Mouse (Mus musculus): Measurements from ENCODE around the gene 1700122O11Rik. TPM values are rescaled to one million over a fixed set of nuclear protein-coding genes. Genes with fewer than 3 reads are reported as not detected.

Gene 1700122O11Rik
- total and polyA plus RNA-seq, 3 experiments = not detected

- TF ChIP-seq GATA2 (IDR thresholded peaks at IDR 0.05; ENCODE audit: borderline replicate concordance, low read depth, low read length) (no peak), GATA1 (IDR thresholded peaks at IDR 0.05; ENCODE audit: borderline replicate concordance, low read length) (no peak), CTCF (IDR thresholded peaks at IDR 0.05; ENCODE audit: low read depth, low read length) (no peak), POLR2AphosphoS5 (IDR thresholded peaks at IDR 0.05; ENCODE audit: insufficient replicate concordance, low read depth, low read length) (no peak), TAL1 (conservative IDR thresholded peaks at IDR 0.05; ENCODE audit: low read depth, low read length) (no peak)
Measured at GRCm38 (mm10) chr17:48005091-48005490, 33.0 kb downstream of the 1700122O11Rik start.

GRCm38 (mm10) chr17:48004619-48005018 is 33.5 kb downstream of the 1700122O11Rik start:
- Histone ChIP-seq H3K4me3 (ENCODE audit: low read depth, low read length) (no peak overlapping the region), H3K9me3 (replicated peaks) (peaks cover 13% of the 10 kb centered on the region), H3K36me3 (replicated peaks) (no peaks in the 10 kb centered on the region), H3K27me3 (ENCODE audit: insufficient read depth, low read length) (peaks cover 5% of the 10 kb centered on the region; the same call in 1 of the 2 replicates), H3K4me1 (ENCODE audit: insufficient read depth, low read depth, low read length) (no peaks in the 10 kb centered on the region)
- no peak for DNase-seq (ENCODE audit: low spot score)
- ATAC-seq (ENCODE audit: extremely low read depth, insufficient number of reproducible peaks, low FRiP score, poor library complexity, severe bottlenecking) = no peak
- TF ChIP-seq TAL1 (conservative IDR thresholded peaks at IDR 0.05; ENCODE audit: low read depth, low read length) (no peak), GATA1 (IDR thresholded peaks at IDR 0.05; ENCODE audit: borderline replicate concordance, low read length) (no peak), CTCF (IDR thresholded peaks at IDR 0.05; ENCODE audit: low read depth, low read length) (no peak), POLR2AphosphoS5 (IDR thresholded peaks at IDR 0.05; ENCODE audit: insufficient replicate concordance, low read depth, low read length) (no peak), GATA2 (IDR thresholded peaks at IDR 0.05; ENCODE audit: borderline replicate concordance, low read depth, low read length) (no peak)

More at GRCm38 (mm10) chr17:48005091-48005490, 33.0 kb downstream of the 1700122O11Rik start:
- no peak for ATAC-seq (ENCODE audit: extremely low read depth, insufficient number of reproducible peaks, low FRiP score, poor library complexity, severe bottlenecking)
- Histone ChIP-seq H3K27me3 (ENCODE audit: insufficient read depth, low read length) (peaks cover 5% of the 10 kb centered on the region; the same call in 1 of the 2 replicates), H3K4me3 (ENCODE audit: low read depth, low read length) (no peak overlapping the region), H3K36me3 (replicated peaks) (no peaks in the 10 kb centered on the region), H3K9me3 (replicated peaks) (peaks cover 14% of the 10 kb centered on the region), H3K4me1 (ENCODE audit: insufficient read depth, low read depth, low read length) (no peaks in the 10 kb centered on the region)
- DNase-seq (ENCODE audit: low spot score) = no peak

- TF ChIP-seq GATA2 (IDR thresholded peaks at IDR 0.05; ENCODE audit: borderline replicate concordance, low read depth, low read length) (no peak), POLR2AphosphoS5 (IDR thresholded peaks at IDR 0.05; ENCODE audit: insufficient replicate concordance, low read depth, low read length) (no peak)
- Histone ChIP-seq H3K4me1 (ENCODE audit: insufficient read depth, low read depth, low read length) (no peaks in the 10 kb centered on the region), H3K4me3 (ENCODE audit: low read depth, low read length) (no peak overlapping the region), H3K27me3 (ENCODE audit: insufficient read depth, low read length) (peaks cover 5% of the 10 kb centered on the region; the same call in 1 of the 2 replicates), H3K36me3 (replicated peaks) (no peaks in the 10 kb centered on the region), H3K9me3 (replicated peaks) (peaks cover 7% of the 10 kb centered on the region)
- ATAC-seq (ENCODE audit: extremely low read depth, insufficient number of reproducible peaks, low FRiP score, poor library complexity, severe bottlenecking) (no peak), DNase-seq (ENCODE audit: low spot score) (no peak)
Measured at GRCm38 (mm10) chr17:48002486-48002885, 35.6 kb downstream of the 1700122O11Rik start.

GRCm38 (mm10) chr17:48001586-48002361 is 36.3 kb downstream of the 1700122O11Rik start:
- Histone ChIP-seq H3K27me3 (ENCODE audit: insufficient read depth, low read length) (peaks cover 5% of the 10 kb centered on the region; the same call in 1 of the 2 replicates), H3K9me3 (replicated peaks) (peaks cover 7% of the 10 kb centered on the region), H3K4me3 (ENCODE audit: low read depth, low read length) (no peak overlapping the region), H3K36me3 (replicated peaks) (no peaks in the 10 kb centered on the region), H3K4me1 (ENCODE audit: insufficient read depth, low read depth, low read length) (no peaks in the 10 kb centered on the region)
- ATAC-seq (ENCODE audit: extremely low read depth, insufficient number of reproducible peaks, low FRiP score, poor library complexity, severe bottlenecking) = no peak
- no peak for DNase-seq (ENCODE audit: low spot score)
- no peak for TF ChIP-seq GATA1 (IDR thresholded peaks at IDR 0.05; ENCODE audit: borderline replicate concordance, low read length)
- no peak for TF ChIP-seq GATA2 (IDR thresholded peaks at IDR 0.05; ENCODE audit: borderline replicate concordance, low read depth, low read length)
- no peak for TF ChIP-seq TAL1 (conservative IDR thresholded peaks at IDR 0.05; ENCODE audit: low read depth, low read length)
- TF ChIP-seq CTCF (IDR thresholded peaks at IDR 0.05; ENCODE audit: low read depth, low read length) = no peak
- no peak for TF ChIP-seq POLR2AphosphoS5 (IDR thresholded peaks at IDR 0.05; ENCODE audit: insufficient replicate concordance, low read depth, low read length)

- Histone ChIP-seq H3K9me3 (replicated peaks) (peaks cover 4% of the 10 kb centered on the region), H3K27me3 (ENCODE audit: insufficient read depth, low read length) (peaks cover 5% of the 10 kb centered on the region; the same call in 1 of the 2 replicates), H3K36me3 (replicated peaks) (no peaks in the 10 kb centered on the region), H3K4me3 (ENCODE audit: low read depth, low read length) (no peak overlapping the region), H3K4me1 (ENCODE audit: insufficient read depth, low read depth, low read length) (no peaks in the 10 kb centered on the region)
- TF ChIP-seq POLR2AphosphoS5 (IDR thresholded peaks at IDR 0.05; ENCODE audit: insufficient replicate concordance, low read depth, low read length) (no peak), GATA1 (IDR thresholded peaks at IDR 0.05; ENCODE audit: borderline replicate concordance, low read length) (no peak), CTCF (IDR thresholded peaks at IDR 0.05; ENCODE audit: low read depth, low read length) (no peak)
- no peak for ATAC-seq (ENCODE audit: extremely low read depth, insufficient number of reproducible peaks, low FRiP score, poor library complexity, severe bottlenecking)
- no peak for DNase-seq (ENCODE audit: low spot score)
Measured at GRCm38 (mm10) chr17:48001157-48001556, 36.9 kb downstream of the 1700122O11Rik start.

- Histone ChIP-seq H3K36me3 (replicated peaks) (no peaks in the 10 kb centered on the region), H3K27me3 (ENCODE audit: insufficient read depth, low read length) (peaks cover 5% of the 10 kb centered on the region; the same call in 1 of the 2 replicates), H3K9me3 (replicated peaks) (peaks cover 4% of the 10 kb centered on the region; the same call in 1 of the 2 replicates), H3K4me3 (ENCODE audit: low read depth, low read length) (no peak overlapping the region), H3K4me1 (ENCODE audit: insufficient read depth, low read depth, low read length) (no peaks in the 10 kb centered on the region)
- DNase-seq (ENCODE audit: low spot score) = no peak
- ATAC-seq (ENCODE audit: extremely low read depth, insufficient number of reproducible peaks, low FRiP score, poor library complexity, severe bottlenecking) = no peak
- TF ChIP-seq POLR2AphosphoS5 (IDR thresholded peaks at IDR 0.05; ENCODE audit: insufficient replicate concordance, low read depth, low read length) (no peak), CTCF (IDR thresholded peaks at IDR 0.05; ENCODE audit: low read depth, low read length) (no peak), GATA2 (IDR thresholded peaks at IDR 0.05; ENCODE audit: borderline replicate concordance, low read depth, low read length) (no peak), TAL1 (conservative IDR thresholded peaks at IDR 0.05; ENCODE audit: low read depth, low read length) (no peak), GATA1 (IDR thresholded peaks at IDR 0.05; ENCODE audit: borderline replicate concordance, low read length) (no peak)
Measured at GRCm38 (mm10) chr17:47999812-48000211, 38.3 kb downstream of the 1700122O11Rik start.
